Mouse (Mus musculus): ENCODE measurements around the gene Prph.
"Not testable (repeated sequence)": the region's sequence is repeated elsewhere in the genome, so short reads cannot be mapped to it uniquely, and the experiment has no call there.

DNA sequence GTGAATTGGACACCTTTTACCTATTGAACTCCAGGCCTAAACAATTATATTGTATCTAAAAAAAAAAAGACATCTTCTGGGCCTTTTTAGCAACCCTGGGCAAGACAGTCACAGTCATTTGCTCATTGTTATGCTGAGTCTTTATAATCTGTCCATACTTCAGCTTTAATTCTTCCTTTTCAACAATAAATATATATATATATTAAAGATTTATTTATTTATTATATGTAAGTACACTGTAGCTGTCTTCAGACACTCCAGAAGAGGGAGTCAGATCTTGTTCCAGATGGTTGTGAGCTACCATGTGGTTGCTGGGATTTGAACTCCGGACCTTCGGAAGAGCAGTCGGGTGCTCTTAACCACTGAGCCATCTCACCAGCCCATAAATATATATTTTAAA, 21.0 kb downstream of the Prph start:
- TF ChIP-seq POLR2A, CTCF (IDR thresholded peaks at IDR 0.05; ENCODE audit: insufficient read depth, low read depth, low read length): not testable (repeated sequence)

Data from olfactory bulb, adult 2 months (tissue).